Mouse (Mus musculus) cortical plate, adult 2 months (tissue): ENCODE data around the gene Chd1. TPM values are rescaled to one million over a fixed set of nuclear protein-coding genes. Genes with fewer than 3 reads are reported as not detected.

Experiments used
- H3K27ac ChIP-seq: fragments of 200-500 bp; 2 replicates; pipeline ENCODE4 v1.5.1; 2012; ENCODE audit warnings: low read length, control low read depth, inconsistent platforms; ENCODE audit not compliant: insufficient read depth
- H3K4me1 ChIP-seq: fragments of 200-500 bp; 2 replicates; pipeline ENCODE4 v1.6.1; 2011; ENCODE audit warnings: low read length; ENCODE audit not compliant: control insufficient read depth, insufficient read depth
- H3K4me3 ChIP-seq: fragments of 200-500 bp; 2 replicates; pipeline ENCODE4 v1.5.1; 2011; ENCODE audit warnings: mild to moderate bottlenecking, low read length, control low read depth; ENCODE audit not compliant: insufficient read depth
- CTCF ChIP-seq: fragments of 200-500 bp; IDR thresholded peaks from 2 replicates; pipeline ENCODE4 v1.5.1; 2011; ENCODE audit warnings: mild to moderate bottlenecking, control low read depth, low read length; ENCODE audit not compliant: insufficient read depth; ENCODE audit errors: extremely low read depth
- POLR2A ChIP-seq: fragments of 200-500 bp; IDR thresholded peaks from 2 replicates; pipeline ENCODE4 v1.6.1; 2011; ENCODE audit warnings: mild to moderate bottlenecking, low read length, control low read depth; ENCODE audit not compliant: insufficient read depth; ENCODE audit errors: extremely low read depth
- polyA plus RNA-seq: library from polyadenylated mRNA; depleted of rRNA; stranded (reverse); fragments of >200 nt; gene quantifications from 2 replicates; pipeline ENCODE4 v1.2.3, GENCODE M21; 2012

Gene Chd1
- polyA plus RNA-seq, 1 experiment: 5.6 TPM

- Histone ChIP-seq H3K4me3 (no peak overlapping the region), H3K4me1 (no peaks in the 10 kb centered on the region), H3K27ac (0 out of 2 replicates have a peak overlapping the region, but pooled peaks have one; percentile 24)
- TF ChIP-seq POLR2A (no peak), CTCF (no peak)
These were observed 104.0 kb downstream of the Chd1 start for GRCm38 (mm10) chr17:15808468-15809374.

DNA sequence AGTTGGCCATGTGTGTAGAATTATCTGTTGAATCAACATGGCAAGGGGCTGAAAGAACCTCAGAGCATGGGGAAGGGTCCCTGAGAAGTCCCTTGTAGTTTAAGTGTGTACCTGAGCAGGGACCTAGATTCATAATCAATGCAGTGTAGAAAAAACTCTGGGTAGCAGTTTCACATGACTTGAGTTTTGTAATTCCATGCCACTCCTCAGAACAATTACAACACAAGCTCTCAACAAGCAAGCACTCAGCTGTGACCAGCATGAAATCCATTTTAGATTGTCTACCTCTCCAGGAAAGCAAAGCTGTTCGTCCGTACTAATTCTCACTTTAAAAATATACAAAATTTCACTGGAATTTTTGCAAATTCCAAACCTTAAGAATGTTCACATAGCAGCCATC, 105.2 kb downstream of the Chd1 start:
- no peak overlapping the region for H3K4me3 ChIP-seq
- H3K27ac ChIP-seq: no peak overlapping the region; the same call in 1 of the 2 replicates
- TF ChIP-seq POLR2A (no peak), CTCF (no peak)
- no peaks in the 10 kb centered on the region for H3K4me1 ChIP-seq

DNA sequence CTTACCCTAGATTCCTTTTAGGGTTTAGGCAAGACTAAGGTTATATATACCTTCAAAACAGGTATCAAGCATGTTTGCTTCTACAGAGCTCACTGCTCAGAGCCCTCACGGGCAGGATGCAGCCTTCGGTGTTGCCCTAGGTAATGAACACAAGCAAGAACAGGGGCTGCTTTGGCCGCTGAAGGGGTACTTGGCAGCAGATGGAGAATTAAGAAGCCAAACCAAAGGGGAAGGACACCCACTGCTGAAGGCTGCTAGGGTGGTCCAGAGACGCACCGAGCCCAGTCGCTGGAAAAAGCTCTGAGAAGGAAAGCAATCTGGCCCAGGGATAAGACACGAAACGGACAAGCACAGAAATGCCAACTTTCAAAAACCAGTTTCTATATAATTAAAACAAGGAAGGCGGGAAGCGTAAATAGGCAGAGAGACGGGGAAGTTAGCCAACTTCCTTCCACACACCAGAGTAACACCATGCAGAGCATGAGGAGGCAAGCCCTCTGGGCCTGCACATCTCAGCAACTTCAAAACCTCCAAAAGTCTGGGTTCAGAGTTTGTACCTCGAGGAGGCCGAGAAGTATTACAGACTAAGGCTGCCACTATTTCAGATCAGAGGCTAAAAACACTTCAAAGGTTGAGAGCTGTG, 107.5 kb downstream of the Chd1 start:
- no peak overlapping the region for H3K27ac ChIP-seq
- TF ChIP-seq CTCF (no peak), POLR2A (no peak)
- no peaks in the 10 kb centered on the region for H3K4me1 ChIP-seq
- H3K4me3 ChIP-seq: no peak overlapping the region

GRCm38 (mm10) chr17:15813658-15814212, 109.0 kb downstream of the Chd1 start:
- Histone ChIP-seq H3K27ac (no peak overlapping the region), H3K4me1 (peaks cover 2% of the 10 kb centered on the region; the same call in 1 of the 2 replicates), H3K4me3 (no peak overlapping the region)
- no peak for TF ChIP-seq POLR2A
- no peak for TF ChIP-seq CTCF

DNA sequence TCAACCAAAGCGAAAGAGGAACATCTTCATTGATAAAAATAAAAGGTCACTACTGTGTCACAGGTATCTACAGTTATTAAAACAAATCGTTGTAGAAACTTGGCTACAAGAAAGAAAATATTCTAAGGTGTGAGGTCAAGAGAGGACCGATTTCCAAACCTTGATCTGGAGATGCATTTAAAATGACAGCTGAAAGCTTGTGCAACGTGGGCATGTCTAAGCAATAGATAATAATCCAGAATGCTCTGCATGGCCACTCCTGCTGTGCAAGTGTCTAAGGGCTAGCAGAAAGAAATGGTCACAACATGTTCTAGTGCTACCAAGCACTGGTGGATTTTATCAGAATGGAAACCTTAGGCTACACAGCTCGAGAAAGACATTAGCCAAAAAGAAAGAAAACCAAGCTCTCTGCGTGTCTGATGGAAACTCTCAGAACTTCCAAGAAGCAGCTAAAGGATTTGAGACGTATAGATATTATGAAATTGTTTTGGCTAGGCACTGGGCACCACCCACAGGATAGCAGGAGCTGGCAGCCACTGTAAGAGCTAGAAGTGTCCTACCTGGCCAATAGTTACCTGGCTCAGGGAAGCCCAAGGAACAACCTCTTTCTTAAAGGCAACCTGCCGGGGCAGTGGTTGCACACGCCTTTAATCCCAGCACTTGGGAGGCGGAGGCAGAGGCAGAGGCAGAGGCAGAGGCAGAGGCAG, 110.7 kb downstream of the Chd1 start:
- H3K4me1 ChIP-seq: peaks cover 2% of the 10 kb centered on the region; the same call in 1 of the 2 replicates
- H3K27ac ChIP-seq: no peak overlapping the region
- H3K4me3 ChIP-seq: no peak overlapping the region
- no peak for TF ChIP-seq CTCF

GRCm38 (mm10) chr17:15816379-15817095, 111.8 kb downstream of the Chd1 start:
- no peak for TF ChIP-seq CTCF
- TF ChIP-seq POLR2A: no peak
- no peak overlapping the region for H3K27ac ChIP-seq
- H3K4me3 ChIP-seq: no peak overlapping the region
- H3K4me1 ChIP-seq: peaks cover 2% of the 10 kb centered on the region; the same call in 1 of the 2 replicates

DNA sequence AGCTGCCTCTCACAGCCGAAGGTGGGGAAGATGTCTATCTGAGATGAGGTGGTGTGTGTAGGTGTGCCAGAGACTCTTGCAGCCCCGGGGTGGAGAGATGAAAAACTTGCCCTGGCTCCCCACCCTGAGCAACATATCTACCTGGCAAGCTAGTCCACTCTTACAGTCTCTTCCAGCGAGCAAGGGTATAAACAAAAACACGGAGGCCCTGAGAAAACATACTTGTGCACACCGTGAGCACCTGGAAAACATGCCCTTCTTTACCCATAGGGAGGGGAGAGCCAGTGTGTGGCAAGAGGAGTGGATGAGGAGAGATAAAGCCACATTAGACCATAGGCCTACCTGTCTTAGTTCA, 112.3 kb downstream of the Chd1 start:
- Histone ChIP-seq H3K4me1 (peaks cover 2% of the 10 kb centered on the region; the same call in 1 of the 2 replicates), H3K27ac (no peak overlapping the region), H3K4me3 (no peak overlapping the region)
- TF ChIP-seq CTCF: no peak
- no peak for TF ChIP-seq POLR2A

DNA sequence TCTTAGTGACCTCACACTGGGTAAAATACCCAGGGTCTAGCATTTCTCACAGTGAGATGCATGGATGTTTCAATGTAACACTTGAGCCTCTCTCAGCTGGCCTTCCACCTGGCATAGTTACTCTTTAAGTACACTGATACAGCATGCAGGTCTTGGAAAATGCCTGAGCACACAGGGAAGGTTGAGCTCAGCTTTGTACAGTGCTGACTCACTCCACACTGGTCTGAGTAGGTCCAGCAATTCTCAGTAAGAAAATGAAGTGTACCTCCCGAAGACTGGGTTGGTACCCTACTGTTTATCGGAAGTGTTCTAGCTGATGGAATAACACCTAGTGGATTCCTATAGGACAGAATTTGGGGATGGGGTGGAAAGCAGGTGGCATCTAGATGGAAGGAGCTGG, 112.9 kb downstream of the Chd1 start:
- Histone ChIP-seq H3K4me1 (peaks cover 2% of the 10 kb centered on the region; the same call in 1 of the 2 replicates), H3K4me3 (no peak overlapping the region), H3K27ac (no peak overlapping the region)
- TF ChIP-seq POLR2A: no peak

DNA sequence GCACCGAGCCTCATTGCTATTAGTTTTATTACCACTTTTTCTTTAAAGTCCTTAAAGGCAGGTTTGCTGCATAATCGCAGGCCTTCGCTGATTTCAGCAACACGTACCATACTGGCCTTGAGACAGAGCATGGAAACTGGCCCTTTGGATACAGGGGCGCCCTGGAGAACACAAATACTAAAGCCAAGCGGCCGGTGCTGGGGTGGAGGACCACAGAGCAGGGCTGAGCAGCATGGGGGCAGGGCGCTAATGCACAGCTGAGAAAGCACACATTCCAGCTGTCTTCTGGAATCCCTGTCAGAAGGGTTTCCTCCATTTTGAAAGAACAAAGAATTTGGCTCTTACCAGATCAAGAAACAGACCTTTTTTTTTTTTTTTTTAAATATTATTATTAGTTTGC, 113.6 kb downstream of the Chd1 start:
- TF ChIP-seq POLR2A (no peak), CTCF (no peak)
- Histone ChIP-seq H3K4me3 (no peak overlapping the region), H3K27ac (no peak overlapping the region), H3K4me1 (peaks cover 2% of the 10 kb centered on the region; the same call in 1 of the 2 replicates)
